Mouse (Mus musculus): ENCODE results near the gene E430018J23Rik.

- TF ChIP-seq CTCF (IDR thresholded peaks at IDR 0.05) (no peak), EP300 (IDR thresholded peaks at IDR 0.05) (no peak)
Observed at GRCm38 (mm10) chr7:127342888-127343287, 50.5 kb downstream of the E430018J23Rik start.

Data from lung, postnatal 0 days (tissue).